Mouse (Mus musculus) cerebellum, adult 8-10 months (tissue): ENCODE data around the gene Wnt7b.
A peak's percentile ranks its signal among the peaks of the same experiment; 100 is the strongest.

ENCODE experiments used
- DNase-seq: peaks from one replicate; pipeline ENCODE4 v3.0.0; 2022

Gene Wnt7b

DNA sequence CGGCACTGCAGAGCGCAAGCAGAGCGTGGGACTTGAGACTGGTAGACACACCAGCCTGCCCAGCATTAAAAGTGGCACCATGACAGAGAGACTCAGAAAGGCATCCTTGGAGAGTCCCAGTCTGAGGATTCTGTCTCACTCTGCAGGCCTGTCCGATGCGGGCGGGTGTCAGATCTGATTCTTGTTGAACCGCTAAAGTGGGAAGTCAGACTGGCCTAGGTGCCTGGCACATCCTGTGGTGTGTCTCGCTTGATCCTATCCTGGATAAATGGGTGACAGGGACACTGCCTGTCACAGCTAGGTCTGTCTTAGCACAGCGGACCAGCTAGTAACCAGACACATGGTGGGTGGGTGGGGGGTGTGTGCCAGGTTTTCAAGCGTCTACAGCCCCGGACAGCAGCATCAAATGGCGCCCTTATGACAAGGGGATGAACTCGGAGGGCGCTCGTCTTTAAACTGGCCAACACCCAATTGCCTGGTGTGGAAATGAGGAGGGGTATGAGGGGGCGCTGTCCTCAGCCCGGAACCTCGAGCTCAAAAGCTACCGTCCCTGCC lies at the start of gene Wnt7b:
Gene Wnt7b (minus strand): TSS at position 118 of the 555 bp plus-strand sequence.
- no peak for DNase-seq

DNA sequence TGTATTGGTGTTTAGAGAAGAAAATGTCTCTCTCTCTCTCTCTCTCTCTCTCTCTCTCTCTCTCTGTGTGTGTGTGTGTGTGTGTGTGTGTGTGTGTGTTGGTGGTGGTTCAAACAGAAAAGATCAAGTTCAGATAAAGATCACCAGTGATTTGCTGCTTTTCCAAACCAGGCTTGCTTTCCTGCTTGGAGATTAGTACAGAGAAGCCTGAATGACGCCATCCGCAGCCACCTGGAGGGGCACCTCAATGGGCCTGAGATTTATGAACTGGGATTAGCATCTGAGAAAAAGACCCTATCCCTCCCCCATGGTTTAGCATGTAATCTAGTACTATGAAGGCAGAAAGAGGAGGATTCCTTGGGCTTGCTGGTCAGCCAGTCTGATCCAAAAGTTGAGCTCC lies 49.3 kb upstream of the Wnt7b start:
- no peak for DNase-seq

DNA sequence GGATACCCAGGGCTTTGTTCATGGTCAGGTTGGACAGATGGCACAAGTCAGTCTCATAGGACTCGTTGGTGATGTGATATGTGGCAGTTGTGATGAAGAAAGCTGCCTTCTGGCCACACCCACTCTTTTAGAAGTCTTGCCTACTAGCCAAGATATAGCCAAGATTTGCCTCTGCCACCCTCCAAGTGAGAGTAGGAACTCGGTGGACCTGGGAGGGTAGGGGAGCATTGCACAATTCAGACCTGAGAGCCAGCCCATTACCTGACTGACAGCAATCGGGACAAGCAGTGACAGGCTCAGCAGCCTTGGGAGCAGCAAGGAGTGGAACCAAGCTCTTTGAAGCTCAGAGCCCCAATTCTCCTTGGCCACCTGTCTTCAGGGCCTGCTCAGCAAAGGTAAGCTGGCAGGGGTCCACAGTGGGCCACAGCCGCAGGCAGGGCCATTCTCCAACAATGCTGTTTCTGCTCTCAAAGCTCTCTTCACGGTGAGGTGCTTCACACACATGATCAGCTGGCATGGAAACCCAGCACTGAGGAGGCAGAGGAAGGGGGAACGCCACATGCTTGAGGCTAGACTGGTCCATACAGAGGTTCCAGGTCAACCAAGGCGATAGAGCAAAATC lies 47.8 kb upstream of the Wnt7b start:
- no peak for DNase-seq

DNA sequence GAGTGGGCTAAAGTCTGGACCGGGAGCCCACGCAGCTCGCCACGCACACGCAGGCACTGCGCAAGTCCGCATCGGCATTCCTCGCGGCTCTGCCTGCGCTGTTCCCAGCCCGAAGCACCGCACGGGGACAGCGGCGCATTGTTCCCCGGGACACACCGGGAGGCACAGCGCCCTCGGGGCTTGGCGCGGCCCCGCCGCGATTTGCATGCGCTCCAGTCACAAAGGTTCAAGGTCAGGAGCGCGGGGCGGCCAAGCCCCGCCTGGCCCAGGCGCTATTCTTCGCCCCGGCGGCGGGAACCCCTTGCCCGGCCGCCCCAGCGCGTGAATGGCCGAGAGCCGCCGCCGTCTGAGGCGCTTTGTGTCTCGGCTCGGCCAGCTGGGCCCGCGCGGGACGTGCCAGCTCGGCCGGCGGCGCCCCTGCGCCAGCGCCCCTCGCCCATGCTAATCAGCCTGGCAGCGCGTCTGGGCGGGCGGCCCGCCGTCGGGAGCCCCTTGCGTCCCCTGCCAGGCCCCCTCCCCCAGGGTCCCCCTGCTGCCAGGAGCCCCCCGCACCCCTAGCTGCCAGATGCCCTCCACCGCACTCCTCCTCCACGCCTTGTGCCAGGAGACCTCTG lies 43.5 kb upstream of the Wnt7b start:
- DNase-seq, result no peak

DNA sequence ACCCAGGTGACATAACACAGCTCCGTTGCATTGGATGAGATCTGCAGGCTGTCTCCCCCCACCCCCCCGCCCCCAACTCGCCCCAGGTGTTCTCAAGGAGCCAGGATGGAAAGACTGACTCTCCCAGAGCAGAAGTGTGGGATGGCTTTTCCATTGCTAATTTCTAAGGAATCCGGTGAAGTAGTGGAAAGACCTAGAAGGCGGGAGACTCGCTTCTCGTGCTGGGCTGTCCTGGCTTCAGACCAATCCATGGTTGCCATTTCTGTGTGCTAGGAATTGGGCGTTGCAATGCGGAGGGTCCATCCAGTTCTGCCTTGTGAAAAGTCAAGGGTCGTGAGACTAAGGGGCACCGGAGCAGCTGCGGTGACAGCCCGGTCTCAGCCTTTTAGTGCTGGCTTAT lies 39.9 kb upstream of the Wnt7b start:
- no peak for DNase-seq

DNA sequence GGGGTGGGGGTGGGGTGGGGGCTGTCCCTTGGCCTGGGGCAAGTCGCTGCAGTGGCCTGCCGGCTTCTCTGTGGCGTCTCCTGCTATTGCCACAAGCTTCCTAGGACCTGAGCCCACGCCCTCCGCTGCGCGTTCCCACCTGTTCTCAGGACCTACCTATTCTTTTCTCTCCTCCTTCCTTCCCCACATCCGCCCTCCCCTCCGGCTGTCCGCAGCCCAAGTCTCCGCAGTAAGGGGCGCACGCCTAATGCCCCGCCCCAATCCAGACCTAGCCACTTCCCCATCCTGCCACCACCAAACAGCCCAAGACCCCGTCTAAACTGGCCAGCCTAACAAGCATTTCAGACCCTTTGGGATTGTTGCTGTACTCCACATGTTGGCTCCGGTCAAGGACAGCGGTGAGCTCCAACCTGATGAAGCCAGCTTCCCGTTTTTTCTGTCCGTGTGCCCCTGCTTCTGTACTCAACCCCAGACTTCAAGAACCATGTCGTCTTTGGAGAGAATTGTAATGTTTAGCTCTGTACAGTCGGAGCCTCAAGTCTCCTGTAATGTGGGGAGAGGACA lies 33.3 kb upstream of the Wnt7b start:
- no peak for DNase-seq

DNA sequence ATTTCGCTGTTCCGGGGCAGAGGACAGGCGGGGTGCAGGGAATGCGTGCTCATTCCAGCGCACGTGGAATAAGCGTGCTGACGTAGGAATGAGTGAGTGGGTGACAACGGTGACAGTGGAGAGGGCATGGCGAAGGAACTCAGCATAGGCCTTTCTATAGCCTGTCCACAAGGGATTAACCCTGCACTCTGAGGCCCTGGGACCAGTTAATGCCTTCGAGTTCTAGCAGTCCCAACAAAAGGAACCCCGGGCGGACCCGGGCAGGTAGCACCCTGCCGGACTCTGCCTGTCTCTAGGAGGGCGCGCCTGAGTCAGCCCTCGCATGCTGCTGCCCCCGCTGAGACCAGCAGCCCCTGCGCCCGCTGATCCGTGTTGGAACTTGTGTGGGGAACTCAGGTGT lies 32.8 kb upstream of the Wnt7b start:
- DNase-seq, result no peak

DNA sequence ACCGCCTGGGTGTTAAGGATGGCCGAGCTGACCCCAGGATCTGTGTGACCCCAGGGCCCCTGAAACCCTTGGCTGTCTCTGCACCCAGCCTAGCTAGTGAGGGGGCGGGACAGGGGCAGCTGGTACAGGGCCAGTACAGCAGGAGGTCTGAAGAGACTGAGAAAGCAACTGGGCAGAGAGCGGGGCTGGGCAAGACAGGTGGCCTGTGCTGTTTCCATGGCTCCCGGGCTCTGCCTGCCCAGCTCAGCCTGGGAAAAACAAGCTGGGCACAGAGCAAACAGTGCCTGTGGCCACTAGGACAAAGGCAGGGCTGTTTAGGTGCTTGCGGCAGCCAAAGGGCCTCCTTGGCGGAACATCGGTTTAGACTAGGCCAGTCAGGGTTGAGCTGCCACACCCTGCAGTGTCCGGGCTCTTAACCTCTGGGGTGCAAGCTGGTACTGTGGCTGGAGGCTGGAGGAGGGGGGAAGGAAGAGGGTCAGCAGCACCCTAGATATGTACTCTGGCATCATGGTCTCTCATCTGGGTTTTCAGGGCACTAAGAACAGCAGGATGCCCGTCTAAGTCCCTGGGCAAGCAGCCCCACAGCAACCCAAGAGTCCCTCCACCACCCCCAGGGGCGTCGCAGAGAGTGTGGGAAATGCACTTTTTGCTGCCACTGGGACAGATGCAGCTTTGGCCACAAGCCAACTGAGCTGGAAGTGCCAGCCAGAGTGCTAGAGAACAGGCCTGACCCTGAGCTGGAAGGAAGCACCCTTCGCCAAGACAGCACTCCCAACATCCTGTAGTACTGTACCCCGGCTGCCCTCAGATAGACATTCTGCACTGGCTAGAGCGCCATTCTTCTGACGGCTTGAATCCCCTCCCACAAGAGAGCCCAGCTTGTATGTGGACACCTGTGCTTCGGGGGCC lies 31.3 kb upstream of the Wnt7b start:
- DNase-seq, result no peak

DNA sequence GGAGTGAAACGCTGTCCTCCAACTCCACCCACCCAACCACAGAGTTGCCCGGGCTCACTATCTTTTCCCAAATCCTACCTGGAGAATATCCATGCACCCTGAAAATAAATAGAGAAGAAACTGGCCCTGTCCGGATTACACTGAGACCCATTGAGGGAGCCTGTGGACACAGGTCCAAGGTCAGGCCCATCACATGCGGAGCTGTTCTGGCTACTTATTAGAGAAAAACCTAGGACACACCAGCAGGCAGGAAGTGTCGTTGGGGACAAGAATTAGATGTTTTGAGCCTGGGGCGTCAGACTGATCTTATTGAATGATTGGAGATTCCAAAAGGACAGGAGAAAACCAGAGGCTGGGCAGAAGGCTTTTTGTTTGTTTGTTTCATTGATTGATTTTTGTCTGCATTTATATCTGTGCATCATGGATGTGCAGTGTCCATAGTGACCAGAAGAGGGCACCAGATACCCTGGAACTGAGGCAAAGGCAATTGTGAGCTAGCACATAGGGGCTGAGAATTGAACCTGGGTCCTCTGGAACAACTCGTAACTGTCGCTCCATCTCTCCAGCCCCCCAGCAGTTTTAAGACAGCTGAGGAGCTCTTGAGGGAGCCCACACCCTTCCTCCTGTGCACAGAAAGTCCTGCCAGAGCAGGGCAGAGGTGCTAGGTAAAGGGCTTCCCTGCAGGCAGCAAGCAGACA lies 30.5 kb upstream of the Wnt7b start:
- DNase-seq, result no peak

DNA sequence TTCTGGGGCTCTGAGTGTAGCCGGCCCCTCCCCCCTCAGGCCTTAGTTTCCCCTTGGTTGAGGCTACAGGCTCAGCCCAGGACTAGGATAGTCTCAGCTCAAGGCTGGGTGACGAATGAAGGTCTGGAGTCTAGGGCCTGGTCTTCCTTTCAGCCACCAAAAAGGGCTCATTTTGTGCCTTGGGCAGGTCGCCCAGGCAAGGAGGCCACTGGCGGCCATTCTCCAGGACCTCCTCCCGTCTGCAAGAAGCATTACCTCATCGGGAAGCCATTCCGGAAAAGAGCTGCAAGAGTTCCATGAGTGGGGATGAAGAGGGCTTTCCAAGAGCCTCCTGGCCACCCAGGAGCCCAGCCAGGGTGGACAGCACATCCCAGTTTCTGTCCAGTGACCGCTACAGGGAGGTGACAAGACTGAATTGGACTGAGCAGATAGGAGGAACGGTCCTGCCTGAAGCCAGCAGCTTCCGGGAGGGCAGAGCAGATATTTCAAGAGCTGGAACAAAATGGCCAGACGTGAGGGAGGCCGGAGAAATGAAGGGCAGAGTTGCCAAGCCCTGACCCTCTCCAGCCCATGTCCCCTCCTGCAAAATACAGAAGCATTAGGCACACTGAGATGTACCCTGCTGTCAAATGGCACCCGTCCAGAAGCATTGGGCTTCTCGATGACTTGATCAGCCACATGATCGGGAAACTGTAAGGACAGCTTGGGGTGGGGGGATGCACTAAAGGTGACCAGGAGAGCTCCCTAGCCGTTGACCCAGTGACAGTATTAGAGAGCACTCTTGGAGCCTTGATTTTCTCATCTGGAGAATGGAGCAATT lies 29.6 kb upstream of the Wnt7b start:
- DNase-seq, result peak; percentile 53

DNA sequence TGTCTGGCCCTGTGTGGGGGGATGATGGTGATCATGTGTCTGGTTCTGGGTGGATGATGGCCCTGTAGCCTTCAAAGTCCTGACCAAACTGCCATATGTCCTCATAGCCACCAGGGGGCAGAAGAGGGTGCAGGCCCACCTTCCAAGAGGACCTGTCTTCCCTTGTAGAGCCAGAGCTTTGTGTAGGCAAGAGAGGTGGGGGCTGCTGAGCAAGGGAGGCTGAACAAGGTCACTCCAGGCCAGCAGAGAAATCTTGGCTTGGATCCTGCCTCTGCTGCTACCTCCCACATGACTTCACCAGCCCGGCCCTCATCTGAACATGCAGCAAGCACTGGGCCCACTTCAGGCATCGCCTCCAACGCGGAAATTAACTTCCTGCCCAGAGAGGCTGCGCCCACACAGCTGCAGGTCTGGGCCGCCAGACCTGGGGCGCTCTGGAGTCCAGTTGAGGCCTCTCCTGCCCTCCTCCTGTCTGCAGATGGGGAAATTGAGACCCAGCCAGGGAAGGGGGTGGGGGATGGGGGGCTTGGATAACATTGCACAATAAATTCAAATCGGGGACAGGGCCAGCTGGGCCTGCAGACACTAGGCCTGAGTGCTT lies 28.4 kb upstream of the Wnt7b start:
- DNase-seq, result peak; percentile 88

DNA sequence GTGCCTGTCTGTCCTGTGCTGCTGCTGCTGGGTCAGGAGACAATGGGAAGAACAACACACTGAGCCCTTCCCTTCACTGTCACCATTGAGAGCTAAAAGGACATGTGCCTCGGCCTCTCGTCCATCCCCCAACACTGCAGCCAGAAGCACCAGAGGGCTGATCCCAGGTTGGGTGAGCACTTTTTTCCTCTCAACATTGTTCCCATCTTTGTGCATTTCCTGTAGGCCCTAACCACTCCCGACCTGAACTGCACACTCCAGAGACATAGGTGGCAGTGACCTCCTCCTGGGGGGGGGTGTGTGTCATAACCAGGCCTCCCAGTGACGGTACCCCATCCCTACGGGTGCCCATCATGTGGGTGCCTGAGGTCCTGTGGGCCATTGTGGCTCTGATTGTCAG lies 27.8 kb upstream of the Wnt7b start:
- no peak for DNase-seq

DNA sequence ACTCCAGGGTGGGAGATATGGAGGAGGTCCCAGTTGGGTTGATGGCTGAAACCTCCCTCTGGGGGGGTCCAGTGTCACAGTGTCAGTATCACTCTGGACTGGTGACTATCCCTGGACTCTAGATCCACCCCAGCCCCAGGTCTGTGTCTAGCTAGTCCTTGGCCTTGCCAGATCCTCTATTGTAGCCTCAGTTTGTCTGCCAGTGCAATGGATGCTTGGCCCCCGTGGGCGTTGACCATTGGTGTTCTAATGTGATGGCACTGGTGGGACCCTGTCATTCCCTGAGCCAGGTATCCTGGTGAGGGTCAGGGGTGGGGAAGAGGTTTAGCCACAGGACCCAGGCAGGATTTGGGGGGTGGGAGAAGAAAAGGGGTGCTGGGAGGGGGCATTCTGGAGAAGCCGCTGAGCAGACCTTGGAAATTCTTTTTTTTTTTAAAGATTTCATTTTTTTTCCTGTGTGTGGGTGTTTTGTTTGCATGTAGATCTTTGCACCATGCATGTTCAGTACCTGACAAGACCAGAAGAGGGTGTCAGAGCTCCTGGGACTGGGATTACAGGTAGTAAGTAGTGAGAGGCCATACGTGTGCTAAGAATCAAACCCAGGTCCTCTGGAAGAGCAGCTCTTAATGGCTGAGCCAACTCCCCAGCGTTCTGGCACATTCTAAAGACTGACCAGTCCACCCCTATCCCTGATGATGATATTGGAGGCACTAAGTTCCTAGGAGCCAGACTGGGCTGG lies 27.2 kb upstream of the Wnt7b start:
- no peak for DNase-seq

DNA sequence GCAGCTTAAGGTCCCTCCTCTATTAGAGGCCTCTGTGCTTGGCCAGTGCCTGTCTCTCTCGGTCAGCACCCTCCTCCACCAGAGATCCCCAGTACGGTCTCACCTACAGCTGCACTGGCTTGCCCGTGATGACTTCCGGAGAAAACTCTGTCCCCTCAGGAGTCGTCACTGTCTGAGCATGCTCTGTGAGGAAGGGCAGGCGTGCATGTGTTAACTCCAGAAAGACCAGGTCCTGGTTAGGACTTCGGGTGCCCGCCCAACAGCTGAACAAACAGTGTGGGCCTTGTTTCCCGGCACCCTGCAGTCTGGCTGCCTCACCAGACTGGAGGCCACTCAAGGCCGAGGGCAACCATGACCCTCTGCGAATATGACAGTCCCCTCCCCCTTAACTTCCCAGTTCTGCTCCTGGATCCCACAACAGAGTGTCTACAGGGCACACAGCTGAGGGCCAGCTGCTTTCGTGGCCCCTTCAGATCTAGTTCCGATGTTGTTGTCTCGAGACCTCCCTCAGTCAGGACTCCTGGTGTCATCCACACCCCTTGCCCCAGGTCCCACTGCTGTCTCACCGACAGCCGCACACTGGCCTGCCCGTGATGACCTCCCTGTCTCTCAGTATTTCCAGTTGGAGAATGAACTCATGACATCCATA lies 23.8 kb upstream of the Wnt7b start:
- DNase-seq, result no peak

DNA sequence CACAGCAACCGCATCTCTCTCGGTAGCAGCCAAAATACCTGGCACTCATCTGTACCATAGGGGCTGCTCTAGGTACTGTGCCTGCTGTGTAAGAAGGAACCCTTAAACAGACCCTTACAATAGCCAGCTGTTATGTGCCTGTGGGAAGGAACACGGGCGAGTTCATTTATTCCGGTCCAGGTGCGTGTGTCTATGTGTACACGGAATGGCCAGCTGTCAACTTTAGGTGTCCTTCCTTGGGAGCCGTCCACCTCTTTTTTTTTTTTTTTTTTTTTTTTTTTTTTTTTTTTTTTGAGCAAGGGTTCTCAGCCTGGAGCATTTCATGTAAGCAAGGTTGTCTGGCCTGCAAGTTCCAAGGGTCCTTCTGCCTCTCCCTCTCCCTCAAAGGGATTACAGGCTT lies 22.7 kb upstream of the Wnt7b start:
- no peak for DNase-seq

DNA sequence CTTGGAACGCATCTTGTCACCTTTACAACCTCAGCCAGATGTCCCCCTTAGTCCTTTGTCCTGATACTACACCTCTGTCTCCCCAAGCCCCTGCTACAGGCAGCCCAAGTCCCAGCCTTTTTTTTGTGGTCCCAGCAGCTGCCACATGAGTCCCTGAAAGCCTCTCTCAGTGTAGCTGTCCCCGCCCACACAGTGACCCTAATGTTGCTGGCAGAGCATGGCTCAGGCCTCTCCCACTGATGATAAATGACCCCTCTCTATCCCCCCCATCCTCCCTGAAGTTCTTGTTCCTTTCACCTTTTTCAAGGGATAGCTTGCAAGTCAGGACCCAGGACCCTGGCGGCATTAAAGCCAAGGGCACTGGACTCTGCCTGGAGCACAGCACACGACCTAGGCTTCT lies 22.2 kb upstream of the Wnt7b start:
- DNase-seq, result no peak

DNA sequence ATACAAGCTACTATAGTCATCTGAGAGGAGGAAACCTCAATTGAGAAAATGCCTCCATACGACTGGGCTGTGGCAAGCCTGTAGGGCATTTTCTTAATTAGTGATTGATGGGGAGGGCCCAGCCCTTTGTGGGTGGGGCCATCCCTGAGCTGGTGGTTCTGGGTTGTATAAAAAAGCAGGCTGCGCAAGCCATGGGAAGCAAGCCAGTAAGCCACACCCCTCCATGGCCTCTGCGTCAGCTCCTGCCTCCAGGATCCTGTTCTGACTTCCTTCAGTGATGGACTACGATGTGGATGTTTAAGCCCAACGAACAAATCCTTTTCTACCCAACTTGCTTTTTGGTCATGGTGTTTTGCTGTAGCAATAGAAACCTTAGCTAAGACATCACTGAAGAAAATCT lies 21.1 kb upstream of the Wnt7b start:
- no peak for DNase-seq

DNA sequence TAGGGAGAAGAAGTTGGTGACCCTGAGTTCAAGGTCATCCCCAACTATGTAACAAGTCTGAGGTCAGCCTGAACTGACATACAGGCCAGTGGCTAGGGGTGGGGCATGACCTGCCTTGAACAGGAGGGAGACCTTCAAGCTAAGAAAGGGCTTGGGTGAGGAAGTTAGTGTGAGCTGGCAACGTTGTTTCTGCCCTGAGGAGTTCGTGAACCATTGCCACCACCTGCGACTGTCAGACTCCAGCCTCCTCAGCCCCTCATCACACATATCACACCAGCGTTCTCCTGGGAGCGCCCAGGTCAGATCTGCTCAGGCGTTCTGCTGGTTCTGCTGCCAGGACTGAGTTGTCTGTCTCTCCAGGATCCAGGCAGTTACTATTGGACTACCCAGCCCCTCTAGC lies 20.5 kb upstream of the Wnt7b start:
- no peak for DNase-seq

DNA sequence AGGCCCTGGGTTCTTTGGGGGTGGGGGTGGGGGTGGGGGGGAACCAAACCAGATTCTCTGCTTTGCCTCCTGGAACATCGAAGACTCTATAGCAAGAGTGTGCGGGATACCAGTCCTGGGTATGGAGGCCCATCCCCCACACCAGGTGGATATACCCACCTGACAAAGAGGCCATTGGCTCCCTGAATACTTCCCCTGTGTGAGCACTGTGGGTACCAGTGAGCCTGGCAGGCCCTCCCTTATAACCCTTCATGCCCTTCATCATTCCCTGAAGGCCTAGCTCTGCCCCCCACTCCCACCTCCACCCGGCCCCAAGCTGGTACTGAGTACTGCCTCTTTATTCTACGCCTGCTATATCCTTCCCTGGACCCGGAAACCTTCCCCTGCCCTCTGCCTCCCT lies 19.7 kb upstream of the Wnt7b start:
- no peak for DNase-seq

DNA sequence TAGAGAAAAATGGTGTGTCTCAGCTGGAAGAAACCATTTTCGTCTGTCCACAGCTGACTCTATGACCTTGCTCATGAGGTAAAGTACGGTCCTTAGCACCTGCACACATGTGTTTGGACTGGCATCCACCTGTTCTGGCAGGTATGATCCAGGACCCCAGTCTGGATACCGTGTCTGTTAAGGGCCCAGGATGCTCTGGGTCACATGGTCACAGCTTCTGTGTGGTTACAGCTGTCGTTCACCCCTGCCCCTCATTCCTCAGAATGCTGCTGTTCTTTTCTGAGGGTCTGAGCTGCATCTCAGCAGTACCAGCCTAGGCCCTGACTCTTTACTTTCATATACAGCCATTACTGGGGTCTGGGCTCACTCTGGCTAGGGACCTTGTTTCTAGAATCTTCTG lies 18.9 kb upstream of the Wnt7b start:
- DNase-seq, result no peak
